Mouse (Mus musculus) small intestine, adult 2 months (tissue): ENCODE data around the gene Sec16a.

Source experiments
- CTCF ChIP-seq: fragments of 200-500 bp; IDR thresholded peaks from 2 replicates; pipeline ENCODE4 v1.5.1; 2012; ENCODE audit warnings: low read depth, mild to moderate bottlenecking, control low read depth, inconsistent platforms, low read length, moderate library complexity, mixed read lengths; ENCODE audit not compliant: insufficient replicate concordance, insufficient read length; ENCODE audit errors: extremely low read depth
- POLR2A ChIP-seq: fragments of 200-500 bp; IDR thresholded peaks from 2 replicates; pipeline ENCODE4 v1.6.1; 2012; ENCODE audit warnings: low read depth, mild to moderate bottlenecking, control low read depth, inconsistent platforms, low read length, moderate library complexity

- no peak for TF ChIP-seq CTCF
- TF ChIP-seq POLR2A, result no peak
Measured at GRCm38 (mm10) chr2:26468376-26468775, 23.4 kb upstream of the Sec16a start.
